Mouse (Mus musculus): ENCODE results near the gene Hjurp. TPM values are rescaled to one million over a fixed set of nuclear protein-coding genes. Genes with fewer than 3 reads are reported as not detected.

Gene Hjurp
- 167 and 169 TPM in 2 replicates for polyA plus RNA-seq (2016; fragmentation: Nextera tagmentation; extraction: Ambion mirVana)

- H3K36me3 ChIP-seq: peaks cover 24% of the 10 kb centered on the region
- peak within 1 kb of the TSS; percentile 67 for H3K9ac ChIP-seq
- H3K27me3 ChIP-seq: no peaks in the 10 kb centered on the region
- peak within 1 kb of the TSS; percentile 57 for H3K4me2 ChIP-seq (replicated peaks)
- peak within 1 kb of the TSS; percentile 47 for H3K4me3 ChIP-seq
- peak within 1 kb of the TSS; percentile 63 for H3K27ac ChIP-seq
- WGBS: 1% methylated on average over 50 of the region's 50 CpGs
- H3K4me1 ChIP-seq: peaks cover 19% of the 10 kb centered on the region
- peak; percentile 96 for ATAC-seq (ENCODE audit: low FRiP score)
- H3K9me3 ChIP-seq (replicated peaks): peaks cover 4% of the 10 kb centered on the region
These were observed at the start of gene Hjurp, which contains the start of gene Trpm8 for GRCm38 (mm10) chr1:88277098-88277817. Hjurp (minus strand) TSS chr1:88277633. Trpm8 (plus strand) TSS chr1:88277661.

GRCm38 (mm10) chr1:88323101-88323500, 45.7 kb upstream of the Hjurp start:
- no peak overlapping the region for H3K27ac ChIP-seq
- H3K4me2 ChIP-seq (replicated peaks): no peak overlapping the region
- ATAC-seq (ENCODE audit: low FRiP score): no peak
- H3K4me3 ChIP-seq: no peak overlapping the region
- H3K36me3 ChIP-seq: no peaks in the 10 kb centered on the region
- H3K4me1 ChIP-seq: no peaks in the 10 kb centered on the region
- H3K27me3 ChIP-seq: no peaks in the 10 kb centered on the region
- WGBS: 76% methylated on average over 3 of the region's 3 CpGs
- H3K9ac ChIP-seq: no peak overlapping the region
- H3K9me3 ChIP-seq (replicated peaks): no peaks in the 10 kb centered on the region

- Histone ChIP-seq H3K27me3 (no peaks in the 10 kb centered on the region), H3K4me3 (no peak overlapping the region), H3K36me3 (no peaks in the 10 kb centered on the region), H3K27ac (no peak overlapping the region), H3K4me1 (no peaks in the 10 kb centered on the region), H3K9me3 (replicated peaks) (no peaks in the 10 kb centered on the region), H3K9ac (no peak overlapping the region), H3K4me2 (replicated peaks) (no peak overlapping the region)
- ATAC-seq (ENCODE audit: low FRiP score): no peak
These were observed 44.7 kb upstream of the Hjurp start for GRCm38 (mm10) chr1:88322146-88322545.

GRCm38 (mm10) chr1:88320821-88321395, 43.5 kb upstream of the Hjurp start:
- Histone ChIP-seq H3K4me2 (replicated peaks) (no peak overlapping the region), H3K27me3 (no peaks in the 10 kb centered on the region), H3K36me3 (no peaks in the 10 kb centered on the region), H3K4me1 (no peaks in the 10 kb centered on the region), H3K9ac (no peak overlapping the region), H3K27ac (no peak overlapping the region), H3K4me3 (no peak overlapping the region), H3K9me3 (replicated peaks) (no peaks in the 10 kb centered on the region)
- WGBS: 77% methylated on average over 7 of the region's 7 CpGs
- no peak for ATAC-seq (ENCODE audit: low FRiP score)

GRCm38 (mm10) chr1:88318531-88319060, 41.2 kb upstream of the Hjurp start:
- no peaks in the 10 kb centered on the region for H3K36me3 ChIP-seq
- no peaks in the 10 kb centered on the region for H3K27me3 ChIP-seq
- ATAC-seq (ENCODE audit: low FRiP score): no peak
- H3K27ac ChIP-seq: no peak overlapping the region
- 75% methylated on average over 6 of the region's 6 CpGs for WGBS
- no peaks in the 10 kb centered on the region for H3K9me3 ChIP-seq (replicated peaks)
- no peak overlapping the region for H3K4me3 ChIP-seq
- H3K4me1 ChIP-seq: no peaks in the 10 kb centered on the region
- no peak overlapping the region for H3K9ac ChIP-seq
- no peak overlapping the region for H3K4me2 ChIP-seq (replicated peaks)

GRCm38 (mm10) chr1:88317279-88317678, 39.8 kb upstream of the Hjurp start:
- 91% methylated on average over 1 of the region's 1 CpGs for WGBS

GRCm38 (mm10) chr1:88310349-88310748, 32.9 kb upstream of the Hjurp start:
- H3K27ac ChIP-seq: no peak overlapping the region
- H3K9me3 ChIP-seq (replicated peaks): peaks cover 52% of the 10 kb centered on the region
- ATAC-seq (ENCODE audit: low FRiP score): peak; percentile 32; the same call in 1 of the 2 replicates
- WGBS: 65% methylated on average over 3 of the region's 3 CpGs
- H3K4me2 ChIP-seq (replicated peaks): no peak overlapping the region
- H3K27me3 ChIP-seq: no peaks in the 10 kb centered on the region
- H3K4me3 ChIP-seq: no peak overlapping the region
- no peak overlapping the region for H3K9ac ChIP-seq
- no peaks in the 10 kb centered on the region for H3K36me3 ChIP-seq
- H3K4me1 ChIP-seq: no peaks in the 10 kb centered on the region

More at GRCm38 (mm10) chr1:88317279-88317678, 39.8 kb upstream of the Hjurp start:
- Histone ChIP-seq H3K27me3 (no peaks in the 10 kb centered on the region), H3K36me3 (no peaks in the 10 kb centered on the region), H3K9ac (no peak overlapping the region), H3K4me1 (no peaks in the 10 kb centered on the region), H3K4me3 (no peak overlapping the region), H3K27ac (no peak overlapping the region), H3K9me3 (replicated peaks) (no peaks in the 10 kb centered on the region), H3K4me2 (replicated peaks) (no peak overlapping the region)
- ATAC-seq (ENCODE audit: low FRiP score): no peak

GRCm38 (mm10) chr1:88309905-88310304, 32.5 kb upstream of the Hjurp start:
- ATAC-seq (ENCODE audit: low FRiP score): peak; percentile 27; the same call in 1 of the 2 replicates
- H3K9ac ChIP-seq: no peak overlapping the region
- H3K4me1 ChIP-seq: no peaks in the 10 kb centered on the region
- peaks cover 56% of the 10 kb centered on the region for H3K9me3 ChIP-seq (replicated peaks)
- no peak overlapping the region for H3K4me2 ChIP-seq (replicated peaks)
- no peak overlapping the region for H3K27ac ChIP-seq
- no peaks in the 10 kb centered on the region for H3K36me3 ChIP-seq
- 51% methylated on average over 3 of the region's 3 CpGs for WGBS
- H3K4me3 ChIP-seq: no peak overlapping the region
- no peaks in the 10 kb centered on the region for H3K27me3 ChIP-seq

- Histone ChIP-seq H3K4me1 (no peaks in the 10 kb centered on the region), H3K27ac (no peak overlapping the region), H3K4me2 (replicated peaks) (no peak overlapping the region), H3K27me3 (no peaks in the 10 kb centered on the region), H3K4me3 (no peak overlapping the region), H3K9ac (no peak overlapping the region), H3K36me3 (no peaks in the 10 kb centered on the region), H3K9me3 (replicated peaks) (peaks cover 64% of the 10 kb centered on the region)
- ATAC-seq (ENCODE audit: low FRiP score): 0 out of 2 replicates have a peak, but pooled peaks have one; percentile 17
- 49% methylated on average over 2 of the region's 2 CpGs for WGBS
These were observed 31.6 kb upstream of the Hjurp start for GRCm38 (mm10) chr1:88309020-88309419.

- Histone ChIP-seq H3K9me3 (replicated peaks) (peaks cover 79% of the 10 kb centered on the region), H3K9ac (no peak overlapping the region), H3K4me1 (no peaks in the 10 kb centered on the region), H3K4me2 (replicated peaks) (no peak overlapping the region), H3K27me3 (no peaks in the 10 kb centered on the region), H3K27ac (no peak overlapping the region), H3K4me3 (no peak overlapping the region), H3K36me3 (no peaks in the 10 kb centered on the region)
- WGBS: 67% methylated on average over 12 of the region's 12 CpGs
- ATAC-seq (ENCODE audit: low FRiP score): no peak
These were observed 29.7 kb upstream of the Hjurp start for GRCm38 (mm10) chr1:88307180-88307579.

- no peak overlapping the region for H3K9ac ChIP-seq
- H3K27ac ChIP-seq: no peak overlapping the region
- H3K4me3 ChIP-seq: no peak overlapping the region
- ATAC-seq (ENCODE audit: low FRiP score): no peak
- no peaks in the 10 kb centered on the region for H3K4me1 ChIP-seq
- no peaks in the 10 kb centered on the region for H3K36me3 ChIP-seq
- 68% methylated on average over 1 of the region's 1 CpGs for WGBS
- H3K4me2 ChIP-seq (replicated peaks): no peak overlapping the region
- peaks cover 85% of the 10 kb centered on the region for H3K9me3 ChIP-seq (replicated peaks)
- H3K27me3 ChIP-seq: no peaks in the 10 kb centered on the region
These were observed 29.1 kb upstream of the Hjurp start for GRCm38 (mm10) chr1:88306543-88306942.

GRCm38 (mm10) chr1:88305018-88305795, 27.8 kb upstream of the Hjurp start:
- Histone ChIP-seq H3K4me2 (replicated peaks) (no peak overlapping the region), H3K9ac (no peak overlapping the region), H3K36me3 (no peaks in the 10 kb centered on the region), H3K27ac (no peak overlapping the region), H3K4me1 (no peaks in the 10 kb centered on the region), H3K27me3 (no peaks in the 10 kb centered on the region), H3K9me3 (replicated peaks) (peaks cover 95% of the 10 kb centered on the region), H3K4me3 (no peak overlapping the region)
- WGBS: 51% methylated on average over 6 of the region's 6 CpGs
- no peak for ATAC-seq (ENCODE audit: low FRiP score)
